Mouse (Mus musculus) limb, embryonic 12.5 days (tissue): Measurements from ENCODE around the gene Mmp14. TPM values are rescaled to one million over a fixed set of nuclear protein-coding genes. Genes with fewer than 3 reads are reported as not detected.

Source experiments
- ATAC-seq: fragments of 200-750 bp; cut with Nextera tagmentation; 2 replicates; pipeline ENCODE4 v1.8.0; 2017; ENCODE audit warnings: low read depth, moderate TSS enrichment; ENCODE audit not compliant: insufficient number of reproducible peaks, insufficient read depth, low FRiP score, low TSS enrichment
- H3K27ac ChIP-seq: fragments of 300-500 bp; sonication (generic); 2 replicates; pipeline ENCODE4 v1.5.1; 2016; ENCODE audit warnings: mild to moderate bottlenecking, moderate library complexity
- H3K27me3 ChIP-seq: fragments of 300-500 bp; sonication (generic); 2 replicates; pipeline ENCODE4 v1.6.1; 2016; ENCODE audit warnings: mild to moderate bottlenecking, moderate library complexity
- H3K36me3 ChIP-seq: fragments of 300-500 bp; sonication (generic); 2 replicates; pipeline ENCODE4 v1.6.1; 2016; ENCODE audit warnings: mild to moderate bottlenecking, moderate library complexity
- H3K4me1 ChIP-seq: fragments of 300-500 bp; sonication (generic); replicated peaks from 2 replicates; pipeline ENCODE4 v1.6.1; 2016
- H3K4me2 ChIP-seq: fragments of 300-500 bp; sonication (generic); 2 replicates; pipeline ENCODE4 v1.6.1; 2016; ENCODE audit warnings: mild to moderate bottlenecking, moderate library complexity
- H3K4me3 ChIP-seq: fragments of 300-500 bp; sonication (generic); replicated peaks from 2 replicates; pipeline ENCODE4 v1.5.1; 2016; ENCODE audit warnings: mild to moderate bottlenecking
- H3K9ac ChIP-seq: fragments of 300-500 bp; sonication (generic); replicated peaks from 2 replicates; pipeline ENCODE4 v1.6.1; 2016; ENCODE audit warnings: mild to moderate bottlenecking, moderate library complexity
- H3K9me3 ChIP-seq: fragments of 300-500 bp; sonication (generic); 2 replicates; pipeline ENCODE4 v1.6.1; 2016; ENCODE audit warnings: mild to moderate bottlenecking, moderate library complexity
- WGBS: fragments of 180-500 bp; shearing (Covaris S2); methylation state at CpG from one replicate; pipeline ENCODE4 v1.1.7; 2016; 5-methylcytosine and 5-hydroxymethylcytosine counted together
- polyA plus RNA-seq: library from polyadenylated mRNA; unstranded; fragments of >200 nt; fragmentation: Nextera tagmentation; extraction: Ambion mirVana; gene quantifications from 2 replicates; pipeline ENCODE4 v1.2.1, GENCODE M21; 2016

Mmp14 gene
- 149 and 176 TPM in 2 replicates for polyA plus RNA-seq

DNA sequence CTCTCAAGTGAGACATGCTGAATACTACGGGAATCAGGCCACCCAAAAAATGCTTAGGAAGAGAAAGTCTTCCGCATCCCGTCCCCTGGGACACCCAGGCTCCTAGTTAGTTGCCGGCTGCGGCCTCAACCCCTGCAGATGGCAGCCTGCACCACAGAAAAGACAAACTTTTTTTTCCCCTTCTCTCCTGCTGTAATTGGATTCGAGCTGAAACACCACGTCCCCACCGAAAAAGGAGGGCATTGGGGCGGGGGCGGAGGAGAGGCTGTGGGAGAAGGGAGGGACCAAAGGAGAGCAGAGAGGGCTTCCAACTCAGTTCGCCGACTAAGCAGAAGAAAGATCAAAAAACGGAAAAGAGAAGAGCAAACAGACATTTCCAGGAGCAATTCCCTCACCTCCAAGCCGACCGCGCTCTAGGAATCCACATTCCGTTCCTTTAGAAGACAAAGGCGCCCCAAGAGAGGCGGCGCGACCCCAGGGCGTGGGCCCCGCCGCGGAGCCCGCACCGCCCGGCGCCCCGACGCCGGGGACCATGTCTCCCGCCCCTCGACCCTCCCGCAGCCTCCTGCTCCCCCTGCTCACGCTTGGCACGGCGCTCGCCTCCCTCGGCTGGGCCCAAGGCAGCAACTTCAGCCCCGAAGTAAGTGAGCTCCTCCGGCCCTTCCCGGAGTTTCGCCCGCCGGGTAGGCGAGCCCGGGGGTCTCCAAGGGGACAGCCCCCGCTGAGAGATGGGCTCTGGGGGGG, at the start of gene Mmp14:
Gene Mmp14 (plus strand): TSS at position 279 of the 744 bp plus-strand sequence.
- WGBS = under 1% methylated on average over 49 of the region's 49 CpGs
- H3K9ac ChIP-seq = peak within 1 kb of the TSS; percentile 99
- no peaks in the 10 kb centered on the region for H3K9me3 ChIP-seq
- no peaks in the 10 kb centered on the region for H3K27me3 ChIP-seq
- peak within 1 kb of the TSS; percentile 98 for H3K27ac ChIP-seq
- H3K4me1 ChIP-seq = peaks cover 42% of the 10 kb centered on the region
- H3K36me3 ChIP-seq = peaks cover 39% of the 10 kb centered on the region
- H3K4me3 ChIP-seq = peak within 1 kb of the TSS; percentile 88
- H3K4me2 ChIP-seq = peak within 1 kb of the TSS; percentile 95
- peak; percentile 27; the same call in 1 of the 2 replicates for ATAC-seq

DNA sequence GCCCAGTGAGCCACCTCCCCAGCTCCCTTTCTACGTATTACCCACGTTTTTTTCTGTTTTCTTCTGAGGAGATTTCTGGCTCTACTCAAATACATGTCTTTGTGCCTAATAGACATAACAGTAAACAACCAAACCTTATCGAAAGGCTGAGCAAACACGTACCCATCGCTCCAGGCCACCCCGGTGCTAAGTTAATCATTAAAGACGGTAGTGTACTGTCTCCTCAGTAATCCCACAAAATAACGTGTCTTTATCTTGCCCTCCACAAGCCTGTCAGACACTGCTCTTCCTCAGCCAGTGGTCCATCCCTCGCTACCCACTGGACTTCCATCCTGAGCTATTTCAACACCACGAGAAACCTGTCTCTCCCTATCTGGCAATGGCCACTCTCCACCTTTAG, 49.6 kb upstream of the Mmp14 start:
- no peak overlapping the region for H3K4me2 ChIP-seq
- WGBS = 85% methylated on average over 10 of the region's 10 CpGs
- H3K4me3 ChIP-seq = no peak overlapping the region
- no peaks in the 10 kb centered on the region for H3K36me3 ChIP-seq
- ATAC-seq = no peak
- H3K9ac ChIP-seq = no peak overlapping the region
- H3K9me3 ChIP-seq = no peaks in the 10 kb centered on the region
- peaks cover 7% of the 10 kb centered on the region for H3K4me1 ChIP-seq
- H3K27ac ChIP-seq = no peak overlapping the region
- H3K27me3 ChIP-seq = no peaks in the 10 kb centered on the region

DNA sequence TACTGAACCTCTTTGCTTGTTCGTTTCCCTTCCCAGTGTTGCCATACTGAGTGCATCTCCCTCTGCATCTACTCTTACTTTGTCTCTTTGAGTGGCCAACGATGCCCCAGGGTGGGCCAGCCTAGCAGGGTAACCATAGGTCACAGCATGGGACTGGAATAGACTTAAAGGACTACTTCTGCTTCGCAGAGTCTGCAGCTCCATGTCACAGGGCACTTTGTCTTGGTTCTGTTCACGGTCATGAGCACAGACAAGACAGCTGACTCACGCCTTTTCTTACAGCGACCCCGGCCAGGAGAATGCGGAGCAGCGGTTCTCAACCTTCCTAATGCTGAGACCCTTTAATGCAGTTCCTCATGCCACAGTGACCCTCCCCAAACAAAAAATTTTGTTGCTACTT, 48.8 kb upstream of the Mmp14 start:
- 91% methylated on average over 9 of the region's 9 CpGs for WGBS
- ATAC-seq = no peak
- no peak overlapping the region for H3K4me2 ChIP-seq
- H3K36me3 ChIP-seq = no peaks in the 10 kb centered on the region
- H3K9ac ChIP-seq = no peak overlapping the region
- no peak overlapping the region for H3K4me3 ChIP-seq
- no peaks in the 10 kb centered on the region for H3K9me3 ChIP-seq
- H3K27me3 ChIP-seq = no peaks in the 10 kb centered on the region
- H3K4me1 ChIP-seq = peaks cover 7% of the 10 kb centered on the region
- no peak overlapping the region for H3K27ac ChIP-seq

DNA sequence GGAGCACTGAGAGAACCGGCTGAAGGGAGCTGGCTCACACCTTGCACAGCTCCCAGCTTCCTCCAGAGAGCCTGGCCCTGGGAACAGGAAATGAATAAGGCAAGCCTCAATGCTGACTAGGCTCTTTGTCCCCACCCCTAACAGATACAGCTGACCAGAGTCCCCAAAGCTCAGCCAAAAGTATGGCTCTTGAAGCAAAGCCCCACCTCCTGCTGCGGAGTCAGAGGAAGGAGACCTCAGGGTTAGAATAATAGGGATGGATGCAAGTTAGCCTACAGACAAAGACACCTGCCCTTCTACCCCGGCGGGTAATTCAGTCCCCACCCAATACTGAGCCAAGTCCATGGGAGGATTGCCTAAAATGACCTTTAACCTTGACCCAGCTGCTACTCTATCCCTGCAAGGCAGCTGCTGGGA, 48.0 kb upstream of the Mmp14 start:
- WGBS = 67% methylated on average over 4 of the region's 4 CpGs
- Histone ChIP-seq H3K27me3 (no peaks in the 10 kb centered on the region), H3K4me1 (peaks cover 7% of the 10 kb centered on the region), H3K9me3 (no peaks in the 10 kb centered on the region), H3K36me3 (no peaks in the 10 kb centered on the region), H3K27ac (no peak overlapping the region), H3K4me2 (no peak overlapping the region), H3K9ac (no peak overlapping the region), H3K4me3 (no peak overlapping the region)
- ATAC-seq = no peak

DNA sequence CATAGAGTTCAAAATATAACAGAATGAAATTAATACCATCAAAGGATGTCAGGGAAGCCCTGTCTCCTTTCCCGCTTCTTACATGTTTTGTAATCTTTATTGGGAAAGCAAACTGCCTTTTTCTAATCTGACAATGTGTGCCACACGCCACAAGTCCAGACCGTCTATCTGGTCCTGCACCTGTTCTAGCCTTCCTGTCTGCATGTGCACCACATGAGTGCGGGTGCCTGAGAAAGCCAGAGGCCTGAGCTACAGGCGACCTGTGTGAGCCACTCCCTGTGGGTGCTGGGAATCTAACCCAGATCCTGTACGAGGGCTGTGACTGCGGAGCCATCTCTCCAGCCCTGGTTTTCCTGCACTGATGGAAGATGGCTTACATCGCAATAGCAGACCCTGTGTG, 47.0 kb upstream of the Mmp14 start:
- no peak overlapping the region for H3K4me2 ChIP-seq
- no peak for ATAC-seq
- WGBS = 90% methylated on average over 8 of the region's 8 CpGs

DNA sequence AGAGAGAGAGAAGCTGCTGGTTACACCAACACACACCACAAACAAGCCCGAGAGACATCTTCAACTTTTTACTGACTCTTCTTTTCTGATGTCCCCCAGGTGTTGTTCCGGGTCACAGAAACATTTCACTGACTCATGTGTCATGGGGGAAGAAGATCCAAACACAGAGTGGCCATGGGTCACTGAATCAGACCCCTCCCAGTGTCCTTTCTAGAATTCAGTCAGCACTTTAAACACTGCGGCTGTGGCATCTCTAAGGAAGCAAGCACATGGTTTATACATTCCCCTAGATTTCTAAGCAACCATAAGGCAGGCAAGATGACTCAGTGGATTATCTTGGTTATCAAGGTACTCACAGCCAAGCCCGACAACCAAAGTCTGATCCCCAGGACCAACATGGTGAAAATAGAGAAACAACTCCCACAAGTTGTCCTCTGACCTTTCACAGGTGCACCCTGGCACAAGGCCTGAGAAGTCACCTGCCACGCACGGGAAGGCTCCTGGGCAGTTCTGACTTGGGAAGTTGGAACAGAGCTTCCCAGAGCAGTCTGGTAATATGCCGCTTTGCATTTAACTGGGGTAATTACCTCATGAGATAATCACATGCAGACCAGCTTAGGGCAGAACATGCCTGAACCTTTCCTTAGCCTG, 45.3 kb upstream of the Mmp14 start:
- Histone ChIP-seq H3K4me1 (peaks cover 7% of the 10 kb centered on the region), H3K27me3 (no peaks in the 10 kb centered on the region), H3K36me3 (no peaks in the 10 kb centered on the region), H3K4me3 (no peak overlapping the region), H3K9ac (no peak overlapping the region), H3K27ac (no peak overlapping the region), H3K4me2 (no peak overlapping the region), H3K9me3 (no peaks in the 10 kb centered on the region)
- 79% methylated on average over 7 of the region's 7 CpGs for WGBS
- ATAC-seq = no peak

More for the DNA sequence above, 47.0 kb upstream of the Mmp14 start:
- no peaks in the 10 kb centered on the region for H3K9me3 ChIP-seq
- no peak overlapping the region for H3K9ac ChIP-seq
- H3K4me3 ChIP-seq = no peak overlapping the region
- H3K36me3 ChIP-seq = no peaks in the 10 kb centered on the region
- no peak overlapping the region for H3K27ac ChIP-seq
- peaks cover 7% of the 10 kb centered on the region for H3K4me1 ChIP-seq
- H3K27me3 ChIP-seq = no peaks in the 10 kb centered on the region

DNA sequence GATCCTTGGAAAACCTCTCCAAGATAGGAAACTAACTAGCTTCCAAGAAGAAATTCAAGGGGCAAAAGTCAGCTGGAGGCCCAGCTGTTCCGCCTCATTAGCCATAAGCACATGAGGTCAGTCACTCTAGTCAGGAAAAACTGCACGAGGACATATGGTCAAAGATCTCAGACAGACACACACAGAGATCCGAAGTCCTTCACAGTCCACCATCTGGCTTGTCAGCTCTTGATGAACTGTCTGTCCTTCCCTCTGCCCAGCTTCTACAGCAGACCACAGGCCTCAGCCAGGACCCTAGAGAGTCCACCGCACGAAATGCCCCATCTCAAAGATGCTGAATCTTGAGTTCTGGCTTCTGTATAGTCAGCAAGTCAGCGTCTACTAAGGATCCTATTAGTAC, 43.9 kb upstream of the Mmp14 start:
- WGBS = 75% methylated on average over 6 of the region's 6 CpGs

DNA sequence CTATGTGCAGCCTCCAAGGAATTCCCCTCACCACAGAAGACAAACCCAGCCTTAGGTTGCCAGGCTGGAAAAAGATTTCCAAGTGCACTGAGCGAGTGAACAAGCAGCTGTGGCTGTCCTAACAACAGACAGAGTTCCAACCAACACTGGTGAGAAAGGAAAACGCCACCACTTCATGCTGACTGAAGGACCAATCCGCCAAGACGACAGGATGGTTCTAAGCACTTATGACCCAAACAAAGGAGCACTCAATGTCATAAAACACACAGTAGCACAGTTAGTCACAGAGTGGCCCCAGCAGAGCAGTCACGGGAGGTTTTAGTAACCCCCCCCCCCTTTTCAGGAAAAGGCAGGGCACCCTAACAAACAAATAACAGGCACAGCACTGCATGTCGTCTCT, 40.6 kb upstream of the Mmp14 start:
- Histone ChIP-seq H3K4me1 (no peaks in the 10 kb centered on the region), H3K27ac (no peak overlapping the region), H3K4me3 (no peak overlapping the region), H3K27me3 (no peaks in the 10 kb centered on the region), H3K9me3 (0 out of 2 replicates have a peak, but pooled peaks cover 5% of the 10 kb centered on the region), H3K9ac (no peak overlapping the region), H3K36me3 (no peaks in the 10 kb centered on the region), H3K4me2 (no peak overlapping the region)
- WGBS = 42% methylated on average over 6 of the region's 6 CpGs
- no peak for ATAC-seq

More for the DNA sequence above, 43.9 kb upstream of the Mmp14 start:
- Histone ChIP-seq H3K9me3 (no peaks in the 10 kb centered on the region), H3K4me1 (peaks cover 7% of the 10 kb centered on the region), H3K4me2 (no peak overlapping the region), H3K27ac (no peak overlapping the region), H3K36me3 (no peaks in the 10 kb centered on the region), H3K4me3 (no peak overlapping the region), H3K9ac (no peak overlapping the region), H3K27me3 (no peaks in the 10 kb centered on the region)
- ATAC-seq = no peak

DNA sequence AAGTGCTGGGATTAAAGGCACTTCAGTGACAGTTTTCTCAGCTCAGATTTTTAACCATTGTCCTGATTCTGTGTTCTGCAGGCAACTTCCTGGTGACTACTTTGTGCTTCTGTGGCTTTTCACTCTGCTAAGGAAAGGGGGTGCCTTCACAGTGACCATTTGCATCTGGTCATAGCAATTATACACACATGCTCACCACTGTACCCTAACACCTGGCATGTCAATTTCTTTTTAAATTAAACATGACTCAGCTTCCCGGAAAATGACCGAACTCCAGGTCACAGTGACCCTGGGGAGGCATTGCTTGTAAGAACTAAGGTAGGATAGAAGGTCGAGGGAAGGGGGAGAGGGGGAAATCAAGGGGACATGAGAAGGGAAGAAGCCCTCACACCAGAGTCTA, 37.6 kb upstream of the Mmp14 start:
- Histone ChIP-seq H3K9ac (no peak overlapping the region), H3K27ac (no peak overlapping the region), H3K9me3 (0 out of 2 replicates have a peak, but pooled peaks cover 5% of the 10 kb centered on the region), H3K4me3 (no peak overlapping the region), H3K27me3 (no peaks in the 10 kb centered on the region), H3K36me3 (no peaks in the 10 kb centered on the region), H3K4me1 (no peaks in the 10 kb centered on the region), H3K4me2 (no peak overlapping the region)
- 69% methylated on average over 3 of the region's 3 CpGs for whole genome bisulfite sequencing
- no peak for ATAC-seq

DNA sequence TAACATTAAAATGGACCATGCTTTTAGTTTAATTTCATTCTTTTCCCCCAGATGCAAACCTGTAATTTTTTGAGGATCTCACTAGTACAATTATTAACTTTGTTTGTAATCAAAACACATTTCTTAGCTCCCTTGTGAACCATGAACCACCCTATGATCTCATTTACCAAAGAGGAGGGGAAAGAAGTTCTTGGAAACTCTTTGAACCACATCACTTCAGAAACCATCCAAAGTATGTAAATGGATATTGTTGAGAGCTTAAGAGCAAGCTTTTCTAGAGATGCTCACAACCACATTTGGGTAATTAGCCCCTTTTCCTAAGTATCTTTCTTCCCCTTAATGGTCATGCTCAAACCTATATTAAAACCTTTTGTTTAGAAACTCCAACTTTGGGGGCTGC, 37.1 kb upstream of the Mmp14 start:
- Histone ChIP-seq H3K36me3 (no peaks in the 10 kb centered on the region), H3K4me1 (no peaks in the 10 kb centered on the region), H3K9me3 (0 out of 2 replicates have a peak, but pooled peaks cover 5% of the 10 kb centered on the region), H3K4me2 (no peak overlapping the region), H3K27me3 (no peaks in the 10 kb centered on the region), H3K27ac (no peak overlapping the region), H3K4me3 (no peak overlapping the region), H3K9ac (no peak overlapping the region)
- no peak for ATAC-seq

DNA sequence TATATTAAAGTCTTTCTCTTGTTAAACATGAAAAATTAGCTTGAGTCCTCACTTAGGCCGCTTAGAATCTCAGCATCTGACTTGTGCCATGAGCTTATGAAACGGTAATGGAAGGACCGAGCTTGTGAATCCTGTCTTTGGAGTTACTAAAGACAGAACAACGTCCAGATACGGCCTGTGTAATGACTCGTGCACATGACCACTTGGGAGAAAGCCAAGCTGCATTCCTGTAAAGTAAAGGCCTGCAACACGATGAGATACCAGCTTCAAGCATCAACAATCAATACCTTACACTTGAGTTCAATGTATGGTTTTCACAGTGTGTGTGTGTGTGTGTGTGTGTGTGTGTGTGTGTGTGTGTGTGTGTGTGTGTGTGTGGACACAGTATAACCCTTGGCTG, 34.7 kb upstream of the Mmp14 start:
- Histone ChIP-seq H3K4me3 (no peak overlapping the region), H3K4me2 (no peak overlapping the region), H3K36me3 (no peaks in the 10 kb centered on the region), H3K27me3 (no peaks in the 10 kb centered on the region), H3K9ac (no peak overlapping the region), H3K4me1 (peaks cover 3% of the 10 kb centered on the region; the same call in 1 of the 2 replicates), H3K27ac (no peak overlapping the region), H3K9me3 (0 out of 2 replicates have a peak, but pooled peaks cover 5% of the 10 kb centered on the region)
- 87% methylated on average over 7 of the region's 7 CpGs for WGBS
- ATAC-seq = no peak
